Mouse (Mus musculus): ENCODE data around the gene Brms1.

Gene Brms1

GRCm38 (mm10) chr19:5092083-5092482 lies 50.9 kb downstream of the Brms1 start:
- peak in 1 of 2 experiments; percentile 43 for DNase-seq

GRCm38 (mm10) chr19:5093481-5094242 lies 52.5 kb downstream of the Brms1 start:
- DNase-seq = peak in 1 of 2 experiments; percentile 57

GRCm38 (mm10) chr19:5094243-5094632 lies 53.1 kb downstream of the Brms1 start:
- peak; percentile 98 to 99 for DNase-seq

GRCm38 (mm10) chr19:5094746-5095417 lies 53.7 kb downstream of the Brms1 start:
- peak in 1 of 2 experiments; percentile 13 for DNase-seq

GRCm38 (mm10) chr19:5095887-5096474 lies 54.8 kb downstream of the Brms1 start:
- peak in 1 of 2 experiments; percentile 47 for DNase-seq

- DNase-seq = peak in 1 of 2 experiments; percentile 50
Observed at GRCm38 (mm10) chr19:5097521-5098362, 56.6 kb downstream of the Brms1 start.

- peak; percentile 81 to 89 for DNase-seq
Observed at GRCm38 (mm10) chr19:5098363-5099143, 57.4 kb downstream of the Brms1 start, which contains the start of gene Cnih2. TSS of gene Cnih2 (minus strand) at chr19:5098521.

Data from cerebellum, postnatal 25 days (tissue).